Mouse (Mus musculus) kidney, postnatal 14 days (tissue): ENCODE results near the gene Rps13.
"Not testable (repeated sequence)": the region's sequence is repeated elsewhere in the genome, so short reads cannot be mapped to it uniquely, and the experiment has no call there.

Experiments
- DNase-seq: peaks from one replicate; pipeline ENCODE4 v3.0.0; 2022; ENCODE audit warnings: mixed read lengths

Rps13 gene

DNA sequence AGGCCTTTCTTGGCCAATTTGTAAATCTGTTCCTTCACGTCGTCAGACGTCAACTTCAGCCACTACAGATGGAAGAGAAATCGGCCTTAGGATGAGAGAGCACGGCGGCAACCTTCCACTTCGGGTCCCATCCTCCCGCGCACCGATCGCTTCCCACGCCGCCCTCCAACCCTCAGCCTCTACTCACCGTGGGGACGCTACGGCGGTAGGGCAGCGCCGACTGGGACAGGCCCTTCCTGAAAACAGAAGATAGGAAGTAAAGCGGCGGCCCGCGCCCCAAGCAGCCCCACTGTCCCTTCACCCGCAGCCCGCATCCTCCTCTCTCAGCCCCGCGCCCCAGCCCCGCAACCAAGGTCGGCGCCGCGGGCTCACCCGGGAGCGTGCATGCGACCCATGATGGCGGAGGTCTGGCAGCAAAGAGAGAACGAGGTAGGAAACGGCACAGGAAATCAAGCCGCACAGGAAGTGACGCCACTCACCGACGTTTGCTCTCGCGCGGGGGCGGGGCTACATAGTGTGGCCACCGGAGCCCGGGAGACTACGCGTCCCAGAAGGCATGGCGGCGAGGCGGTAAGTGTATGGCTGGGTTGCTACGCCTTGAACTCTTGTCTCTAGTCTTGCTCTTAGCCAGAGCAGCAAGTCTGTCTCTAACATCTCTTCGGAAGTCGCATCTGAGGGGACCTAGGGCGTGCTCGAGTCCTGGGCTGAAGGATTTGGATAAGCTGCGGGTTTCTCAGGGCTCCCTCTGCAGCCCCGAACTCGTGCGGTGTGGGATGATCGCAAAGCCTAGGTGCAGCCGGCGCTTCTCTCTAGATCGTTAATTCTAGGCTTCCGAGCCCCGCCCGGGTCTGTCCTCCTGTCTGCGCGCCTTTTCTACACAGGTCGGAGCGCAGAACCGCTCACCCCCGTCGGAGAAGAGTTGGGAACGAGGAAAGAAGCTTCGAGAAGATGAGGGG, at the start of gene Rps13:
Gene Rps13 (minus strand): TSS at position 483 of the 956 bp plus-strand sequence.
- peak; percentile 98 for DNase-seq

DNA sequence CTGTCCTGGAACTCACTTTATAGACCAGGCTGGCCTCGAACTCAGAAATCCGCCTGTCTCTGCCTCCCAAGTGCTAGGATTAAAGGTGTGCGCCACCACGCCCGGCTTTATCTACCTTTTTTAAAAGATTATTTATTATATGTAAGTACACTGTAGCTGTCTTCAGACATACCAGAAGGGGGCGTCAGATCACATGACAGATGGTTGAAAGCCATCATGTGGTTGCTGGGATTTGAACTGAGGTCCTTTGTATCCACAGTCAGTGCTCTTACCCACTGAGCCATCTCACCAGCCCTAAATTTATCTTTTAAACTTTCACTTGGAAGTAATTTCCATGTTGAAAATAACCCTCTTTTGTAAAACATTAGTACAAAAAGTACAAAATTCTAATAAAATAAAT, 45.2 kb upstream of the Rps13 start:
- not testable (repeated sequence) for DNase-seq

DNA sequence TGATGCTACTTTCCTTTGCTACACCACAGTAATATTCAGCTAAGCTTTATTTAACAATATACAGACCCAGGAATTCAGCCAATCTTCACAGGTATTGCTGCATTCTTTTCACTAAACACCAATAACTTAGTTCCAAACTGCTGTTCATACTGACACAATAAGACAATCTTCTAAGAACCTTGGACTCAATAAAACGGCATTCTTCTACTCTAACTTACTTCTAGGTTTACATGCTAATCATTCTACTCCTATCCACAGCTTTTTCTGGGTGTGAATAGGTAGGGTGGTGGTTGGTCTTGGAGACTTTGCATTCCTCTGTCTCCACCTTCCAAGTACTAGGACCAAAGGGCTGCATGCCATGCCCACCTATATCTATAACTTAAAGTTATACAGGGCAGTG, 40.3 kb upstream of the Rps13 start:
- DNase-seq = no peak

DNA sequence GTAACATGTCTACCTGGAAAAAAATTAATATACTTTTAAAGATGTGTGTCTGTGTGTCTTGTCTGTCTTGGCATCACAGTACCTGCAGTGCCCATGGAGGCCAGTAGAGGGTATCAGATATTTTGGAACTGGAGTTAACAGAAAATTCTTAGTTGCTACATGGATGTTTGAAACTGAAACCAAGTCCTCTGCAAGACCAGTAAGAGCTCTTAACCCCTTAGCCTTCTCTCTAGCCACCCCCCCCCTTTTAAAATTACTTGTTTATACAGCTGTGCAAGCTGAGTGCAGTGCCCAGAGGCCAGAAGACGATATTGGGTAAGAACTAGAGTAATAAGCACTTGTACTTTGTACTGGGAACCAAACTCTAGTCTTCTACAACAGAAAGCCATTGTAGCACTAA, 2.2 kb upstream of the Rps13 start:
- DNase-seq = peak; percentile 73

DNA sequence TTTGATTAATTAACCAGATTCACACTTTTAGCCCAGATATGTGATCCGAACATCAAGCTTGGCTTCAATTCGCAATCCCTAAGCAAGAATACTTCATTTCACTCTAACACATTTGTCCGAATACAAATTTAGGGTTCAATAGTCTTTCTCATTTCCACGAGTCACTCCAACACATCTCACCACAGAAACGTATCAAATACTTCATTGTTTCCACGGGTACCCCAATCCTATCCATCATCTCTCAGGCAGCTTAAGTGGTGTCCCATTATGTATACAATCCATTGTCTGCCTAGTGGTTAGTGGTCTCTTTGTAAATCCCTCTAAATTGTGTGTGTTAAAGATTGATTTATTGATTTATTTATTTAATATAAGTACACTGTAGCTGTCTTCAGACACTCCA, 1.1 kb upstream of the Rps13 start:
- DNase-seq = no peak

DNA sequence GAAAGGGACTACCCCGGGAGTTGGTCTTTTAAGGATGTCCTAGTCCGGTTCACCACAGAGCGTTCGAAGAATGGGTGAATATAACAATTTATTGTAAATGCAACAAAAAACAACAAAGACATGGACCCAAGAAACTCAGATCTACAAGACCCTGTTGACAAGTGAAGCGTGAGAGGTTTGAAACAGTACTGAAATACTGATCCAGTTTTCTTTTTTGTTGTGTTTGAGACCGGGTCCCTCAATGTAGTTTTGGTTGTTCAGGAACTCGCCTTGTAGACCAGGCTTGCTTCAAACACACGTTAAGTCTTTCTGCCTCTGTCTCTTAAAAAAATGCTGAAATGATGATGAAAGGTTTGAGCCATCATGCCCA, 659 bp upstream of the Rps13 start:
- DNase-seq = no peak

DNA sequence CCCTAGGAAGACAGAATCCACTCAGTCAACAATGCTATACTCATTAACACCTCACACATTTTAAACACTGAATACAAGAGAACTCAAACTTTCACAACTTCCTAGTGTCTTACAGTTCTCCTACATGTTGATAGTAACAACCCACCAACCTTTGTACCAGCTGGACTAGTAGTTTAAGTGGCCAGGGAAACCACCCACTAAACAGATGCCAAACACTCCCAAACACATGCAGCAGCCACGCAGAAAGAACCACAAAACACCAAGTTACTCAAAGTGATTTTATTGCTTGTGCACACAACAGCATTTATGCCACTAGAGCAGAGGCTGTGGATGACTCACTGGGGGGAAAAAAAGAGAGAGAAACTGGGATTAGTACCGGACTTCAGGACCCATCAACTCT, 2.7 kb downstream of the Rps13 start:
- DNase-seq = no peak

DNA sequence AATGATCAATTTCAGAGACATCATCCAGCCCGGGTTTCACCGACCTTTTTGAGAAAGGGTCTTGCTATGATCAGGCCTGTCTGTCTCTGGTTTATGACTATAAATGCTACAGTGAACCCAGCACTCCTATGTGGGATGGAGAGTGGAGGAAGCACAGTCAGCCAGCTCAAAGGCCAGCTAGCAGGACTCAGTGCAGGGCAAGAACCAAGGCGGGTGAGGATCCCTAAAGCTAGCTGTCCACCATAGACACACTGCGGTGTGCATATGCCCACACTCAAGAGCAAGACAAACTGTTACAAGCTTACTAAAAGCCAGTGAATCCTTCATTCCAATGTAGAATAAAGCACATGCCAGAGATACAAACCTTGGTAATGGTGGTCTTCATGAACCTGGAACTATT, 4.1 kb downstream of the Rps13 start:
- DNase-seq = no peak

DNA sequence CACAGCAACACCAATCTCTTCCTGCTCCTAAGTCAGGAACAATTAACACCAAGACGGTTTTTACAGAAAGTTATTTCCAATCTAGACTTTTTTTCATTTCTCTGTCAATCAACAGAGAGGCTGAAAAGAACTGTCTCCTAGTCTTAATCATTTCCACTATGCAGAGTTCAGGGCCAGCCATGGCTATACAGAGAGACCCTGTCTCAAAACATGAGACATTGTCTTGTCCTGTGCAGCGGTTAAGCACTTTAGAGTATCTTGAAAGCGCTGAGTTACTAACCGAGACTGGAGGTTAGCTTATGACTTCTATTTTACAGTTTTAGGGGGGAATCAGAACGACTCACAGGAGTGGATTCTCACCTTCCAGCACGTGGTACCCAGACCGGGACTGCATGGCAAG, 5.2 kb downstream of the Rps13 start:
- no peak for DNase-seq

DNA sequence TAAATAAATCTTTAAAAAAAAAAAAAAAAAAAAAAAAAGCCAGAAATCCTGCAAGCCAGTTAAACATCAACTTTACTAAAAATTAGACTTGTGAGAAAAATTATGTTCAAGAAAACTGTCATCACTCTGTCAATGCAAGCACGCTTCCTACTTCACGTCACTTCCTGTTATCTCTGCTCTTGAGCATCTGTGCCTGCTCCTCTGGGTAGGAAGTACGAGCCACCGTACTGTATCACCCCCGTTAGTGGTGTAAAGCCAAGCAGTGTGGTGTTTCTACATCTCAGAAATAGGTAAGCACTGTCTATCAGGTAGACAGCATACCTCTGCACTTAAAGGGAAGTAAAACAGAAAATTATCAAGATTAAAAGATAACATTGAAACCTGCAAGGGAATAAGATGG, 6.1 kb downstream of the Rps13 start:
- DNase-seq = no peak

DNA sequence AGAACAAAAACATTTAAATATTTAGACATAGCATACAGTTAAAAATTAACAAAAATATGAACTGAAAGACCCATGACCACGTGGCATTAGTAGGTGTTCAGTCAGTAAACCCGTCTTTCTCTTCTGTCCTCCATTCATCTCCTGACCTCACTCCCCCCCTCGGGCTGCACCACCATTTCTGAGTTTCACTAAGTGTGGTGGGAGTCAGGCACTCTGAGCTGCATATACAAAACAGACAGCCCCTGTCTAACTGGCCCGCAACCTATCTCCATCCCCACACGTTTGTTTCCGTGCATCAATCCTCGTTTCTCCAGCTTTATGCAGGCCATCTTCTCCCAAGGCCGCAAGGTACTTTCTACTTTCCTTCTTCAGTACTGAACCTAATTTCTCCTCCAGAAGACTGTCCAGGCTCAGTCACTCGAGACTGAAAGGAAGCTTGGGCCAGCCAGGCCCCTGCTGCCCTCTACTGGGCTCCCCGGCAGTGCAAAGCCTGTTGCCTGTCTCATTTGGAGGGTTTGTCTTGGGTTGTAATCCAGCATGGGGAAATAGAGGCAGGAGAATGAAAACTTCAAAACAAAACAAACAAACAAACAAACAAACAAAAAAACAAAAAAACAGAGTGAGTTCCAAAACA, 10.5 kb downstream of the Rps13 start:
- DNase-seq = peak; percentile 84

DNA sequence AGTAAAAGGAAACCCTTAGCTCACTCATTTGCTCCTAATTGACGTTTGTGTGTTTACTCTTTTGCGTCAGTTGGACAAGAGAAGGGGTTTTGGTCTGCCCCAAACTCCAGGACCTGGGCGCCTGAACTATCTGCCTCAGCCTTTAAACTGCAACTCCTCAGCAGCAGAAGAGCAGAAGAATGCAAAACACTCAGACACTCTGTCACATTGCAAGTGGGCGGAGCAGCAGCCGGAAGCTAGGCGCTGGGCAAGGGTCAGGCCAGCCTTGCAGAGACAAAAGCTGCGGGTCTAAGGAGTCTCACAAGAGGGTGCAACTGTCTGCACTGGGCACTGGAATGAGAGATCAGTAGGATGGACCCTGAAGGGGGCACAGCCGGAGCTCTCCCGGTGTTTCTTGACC, 24.5 kb downstream of the Rps13 start:
- DNase-seq = peak; percentile 86

DNA sequence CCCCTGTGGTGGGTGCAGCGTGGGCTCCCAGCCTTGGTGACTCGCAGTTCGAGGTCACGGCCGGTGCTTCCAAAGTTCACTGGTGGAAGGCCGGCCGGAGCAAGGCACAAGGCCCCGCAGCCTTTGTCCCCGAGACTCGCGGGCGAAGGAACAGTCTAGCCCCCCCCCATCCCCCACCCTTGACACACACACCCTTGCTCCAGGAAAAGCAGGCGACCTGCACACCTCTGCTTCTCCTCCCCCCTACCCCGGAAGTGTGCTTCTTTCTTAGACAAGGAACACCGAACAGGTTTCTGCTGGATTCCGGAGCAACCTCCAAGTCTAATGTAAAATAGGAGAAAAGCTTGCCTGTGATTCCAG, 25.4 kb downstream of the Rps13 start:
- DNase-seq = peak; percentile 69

DNA sequence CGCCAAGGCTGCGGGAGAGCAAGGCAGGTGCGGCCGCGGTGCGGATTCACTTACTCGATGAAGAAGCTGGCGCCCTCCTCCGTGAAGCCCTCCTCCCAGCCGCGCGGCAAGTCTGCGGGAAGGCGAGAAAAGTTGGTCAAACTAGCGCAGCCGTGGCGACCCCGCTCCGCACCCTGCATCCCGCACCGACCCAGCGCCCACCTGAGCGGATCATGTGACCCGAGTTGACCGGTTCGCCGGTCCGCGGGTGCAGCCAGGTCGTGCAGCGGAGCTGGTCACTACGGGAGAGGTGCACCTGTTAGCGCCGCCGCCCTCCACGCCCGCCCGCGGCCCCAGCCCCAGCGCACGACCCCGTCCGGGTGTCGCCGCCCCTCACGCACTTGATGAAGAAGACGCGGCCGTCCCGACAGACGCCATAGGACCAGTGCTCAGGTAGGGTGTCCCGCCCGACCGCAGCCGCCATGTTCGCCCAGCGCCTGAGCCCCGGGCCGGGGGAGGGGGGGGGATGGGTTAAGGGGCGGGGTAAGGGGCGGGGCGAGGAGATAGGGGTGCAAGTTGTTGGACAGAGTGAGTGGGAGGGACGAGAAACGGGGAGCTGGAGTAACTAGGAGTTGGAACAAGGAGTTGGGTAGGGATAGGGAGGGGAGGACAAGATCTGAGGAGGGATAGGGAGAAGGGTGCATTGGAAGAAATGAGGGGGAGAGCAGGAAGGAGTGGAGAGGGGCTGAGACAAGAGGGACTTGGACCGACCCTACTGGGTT, 25.9 kb downstream of the Rps13 start, which contains the start of gene Plekha7:
Gene Plekha7 (minus strand): TSS at position 506 of the 761 bp plus-strand sequence.
- peak; percentile 80 for DNase-seq

DNA sequence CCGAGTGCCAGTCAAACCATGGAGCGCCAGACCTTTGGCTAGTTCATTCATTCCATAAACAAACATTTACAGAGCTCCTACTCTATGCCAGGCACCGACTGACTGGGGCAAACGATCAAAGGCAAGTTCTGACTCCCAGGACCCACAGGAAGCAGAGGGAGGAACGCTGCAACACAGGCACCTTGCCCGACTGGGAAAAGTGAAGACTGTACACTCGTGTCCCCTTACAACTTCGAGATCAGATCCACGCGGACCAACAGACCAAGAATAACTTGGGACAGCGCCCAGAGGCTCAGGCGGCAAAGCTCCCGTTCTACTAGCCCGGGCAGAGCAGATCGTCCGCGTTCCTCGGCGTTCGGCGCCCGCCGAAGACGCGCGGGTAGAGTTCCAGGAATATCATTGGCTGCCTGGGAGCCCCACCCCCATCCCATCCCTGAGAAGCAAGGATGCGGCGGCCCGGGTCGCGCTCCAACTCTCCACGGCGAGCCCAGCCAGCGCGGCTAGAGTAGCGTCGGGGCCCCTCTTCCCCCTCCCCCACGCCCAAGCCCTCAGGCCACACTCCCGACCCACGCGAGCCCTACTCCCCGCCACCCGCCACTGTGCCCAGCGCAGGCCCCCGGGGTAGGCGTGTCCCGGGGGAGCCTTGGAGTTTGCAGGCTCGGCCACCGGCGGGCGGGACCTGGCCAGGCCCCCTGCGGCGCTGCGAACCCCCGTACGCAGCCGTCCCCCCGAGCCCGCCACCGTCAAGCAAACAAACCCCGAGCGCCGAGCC, 26.7 kb downstream of the Rps13 start:
- peak; percentile 90 for DNase-seq

DNA sequence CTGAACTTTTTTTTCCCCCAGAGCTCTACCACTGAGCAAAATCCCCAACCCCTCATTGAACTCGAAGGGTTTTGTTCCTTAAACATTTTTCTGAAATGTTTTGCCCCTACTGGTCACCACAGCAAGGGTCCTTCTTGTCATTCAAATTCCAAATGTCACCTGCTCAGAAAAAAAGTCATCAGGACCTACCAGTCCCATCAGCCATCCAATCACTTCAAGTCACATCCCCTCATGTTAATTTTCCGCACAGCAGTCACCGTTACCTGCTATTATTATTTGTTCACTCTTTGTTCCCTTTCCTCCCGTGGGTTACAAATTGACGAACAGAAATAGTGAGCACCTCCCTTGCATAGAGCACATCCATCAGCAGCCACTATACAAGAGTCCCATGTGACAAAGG, 27.4 kb downstream of the Rps13 start:
- no peak for DNase-seq

DNA sequence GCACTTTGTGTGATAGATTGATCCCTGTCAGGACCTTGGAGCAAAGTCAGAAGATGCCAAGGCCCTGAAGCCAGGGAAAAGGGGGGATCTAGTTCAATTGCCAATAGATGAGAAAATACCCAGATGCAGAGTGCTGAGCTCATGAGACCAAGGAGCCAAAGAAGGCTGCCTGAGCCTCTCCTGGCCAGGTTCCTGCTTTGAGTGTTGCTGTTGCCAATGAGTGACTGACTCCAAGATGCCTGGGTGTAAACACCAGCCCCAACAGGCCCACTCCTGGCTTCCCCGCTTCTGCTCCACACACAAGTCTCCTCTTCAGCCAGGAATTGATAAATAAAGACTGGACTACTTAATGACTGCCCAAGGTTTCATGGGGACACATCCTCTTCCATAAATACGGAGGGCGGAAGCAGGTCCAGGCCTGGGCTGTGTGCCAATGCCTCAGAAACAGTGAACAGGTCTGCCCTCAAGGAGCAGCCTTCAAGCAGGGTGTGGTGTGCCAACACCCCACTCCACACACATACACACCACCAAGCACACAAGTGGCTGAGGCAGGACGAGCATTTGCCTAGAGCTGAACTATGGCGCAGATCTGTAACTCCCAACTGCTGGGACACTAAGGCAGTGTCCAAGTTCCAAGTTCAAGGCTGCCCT, 32.2 kb downstream of the Rps13 start:
- no peak for DNase-seq

DNA sequence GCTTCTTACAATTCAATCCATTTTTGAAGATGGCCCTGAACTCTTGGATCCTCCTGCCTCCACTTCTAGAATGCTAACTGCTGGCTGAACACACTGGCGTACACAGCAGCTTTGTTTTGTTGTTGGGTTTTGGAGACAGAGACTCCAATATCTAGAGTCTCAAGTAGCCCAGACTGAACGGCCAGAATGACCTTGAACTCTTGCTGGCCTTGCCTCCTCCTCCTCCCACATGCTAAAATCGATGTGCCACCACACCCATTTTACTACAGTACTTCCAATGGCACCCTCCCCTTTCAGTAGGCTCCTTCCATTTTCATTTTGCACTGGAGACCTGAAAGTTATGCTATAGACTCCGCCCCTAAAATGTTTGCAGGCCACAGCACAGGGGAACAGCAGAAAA, 32.9 kb downstream of the Rps13 start:
- DNase-seq = no peak

DNA sequence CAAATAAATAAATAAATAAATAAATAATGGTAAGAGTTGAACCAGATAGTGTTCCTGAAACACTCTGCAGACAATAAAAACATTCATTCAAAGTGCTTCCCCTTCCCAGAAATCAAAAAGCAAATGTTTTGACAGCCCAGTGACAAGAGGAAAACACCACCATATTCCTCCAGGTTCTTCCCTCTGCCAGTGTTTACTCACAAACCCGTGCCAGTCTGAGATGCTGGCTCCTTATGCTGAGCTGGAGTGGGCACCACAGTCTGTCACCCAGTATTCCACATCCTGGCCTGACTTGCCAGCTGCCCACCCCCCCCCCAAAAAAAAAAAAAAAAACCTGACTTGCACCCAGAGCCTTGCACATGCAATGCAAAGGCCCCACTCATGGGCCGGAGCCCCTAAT, 35.1 kb downstream of the Rps13 start:
- no peak for DNase-seq

DNA sequence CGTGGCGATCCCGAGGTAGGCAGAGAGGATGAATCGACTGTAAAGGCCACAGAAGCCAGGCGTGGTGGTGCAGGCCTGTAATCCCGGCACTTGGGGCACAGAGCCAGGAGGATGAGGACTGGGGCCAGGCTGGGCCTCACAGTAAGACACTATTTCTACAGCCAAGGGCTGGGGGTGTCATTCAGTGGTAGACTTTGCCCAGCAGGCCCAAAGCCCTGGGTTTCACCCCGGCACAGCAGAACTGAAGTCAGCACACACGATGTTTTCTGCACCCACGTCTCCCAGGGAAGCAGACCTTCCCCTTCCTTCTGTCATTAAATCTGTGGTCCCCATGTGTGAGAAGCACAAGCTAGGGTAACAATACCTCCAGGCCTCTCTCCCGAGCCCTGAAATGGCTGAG, 35.6 kb downstream of the Rps13 start:
- peak; percentile 78 for DNase-seq

DNA sequence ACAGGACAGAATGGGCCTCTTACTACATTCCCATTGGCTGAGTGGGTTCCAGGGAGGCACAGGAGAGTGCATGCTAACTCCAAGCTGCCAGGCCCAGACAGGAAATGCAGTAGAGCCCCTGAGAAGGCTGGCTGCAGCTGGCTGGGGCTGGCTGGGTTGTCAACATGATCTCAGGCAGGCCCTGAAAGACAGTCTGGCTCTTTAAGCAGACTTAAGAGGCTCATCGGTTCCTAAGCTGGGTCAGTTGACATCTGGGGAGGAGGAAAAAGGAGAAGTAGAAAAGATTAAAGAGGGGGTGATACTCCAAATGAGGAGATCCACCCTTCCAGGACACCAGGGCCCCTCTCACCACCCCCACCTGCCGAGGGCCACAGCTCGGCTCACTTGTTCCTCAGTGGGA, 39.0 kb downstream of the Rps13 start:
- peak; percentile 51 for DNase-seq

DNA sequence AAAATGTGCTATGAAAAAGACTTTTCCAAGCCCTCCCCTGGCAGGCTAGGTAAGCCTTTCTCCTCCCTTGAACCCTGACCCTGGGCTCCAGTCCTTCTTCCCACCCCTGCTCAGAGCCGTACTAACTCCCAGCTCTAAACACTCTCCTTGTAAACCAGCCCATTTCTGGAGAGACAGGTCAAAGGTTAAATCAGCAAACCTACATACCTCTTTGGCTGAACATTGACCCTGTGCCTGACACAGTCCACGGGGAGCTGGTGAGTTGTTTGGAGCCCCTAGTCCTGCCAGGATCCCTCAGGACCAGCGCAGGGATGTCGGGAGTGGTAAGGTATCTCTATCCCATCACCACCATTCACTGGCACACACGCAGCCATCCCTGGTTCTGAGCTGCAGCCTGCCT, 41.6 kb downstream of the Rps13 start:
- DNase-seq = peak; percentile 61
